Mouse (Mus musculus): ENCODE results near the gene Gm10053. TPM values are rescaled to one million over a fixed set of nuclear protein-coding genes. Genes with fewer than 3 reads are reported as not detected.

Gm10053 gene
- total RNA-seq, 2 experiments from 2014 or later: 1,047 to 1,076 TPM

GRCm38 (mm10) chr19:24899578-24900544 is 24.4 kb downstream of the Gm10053 start:
- DNase-seq: peak in 1 of 2 experiments; percentile 29

DNA sequence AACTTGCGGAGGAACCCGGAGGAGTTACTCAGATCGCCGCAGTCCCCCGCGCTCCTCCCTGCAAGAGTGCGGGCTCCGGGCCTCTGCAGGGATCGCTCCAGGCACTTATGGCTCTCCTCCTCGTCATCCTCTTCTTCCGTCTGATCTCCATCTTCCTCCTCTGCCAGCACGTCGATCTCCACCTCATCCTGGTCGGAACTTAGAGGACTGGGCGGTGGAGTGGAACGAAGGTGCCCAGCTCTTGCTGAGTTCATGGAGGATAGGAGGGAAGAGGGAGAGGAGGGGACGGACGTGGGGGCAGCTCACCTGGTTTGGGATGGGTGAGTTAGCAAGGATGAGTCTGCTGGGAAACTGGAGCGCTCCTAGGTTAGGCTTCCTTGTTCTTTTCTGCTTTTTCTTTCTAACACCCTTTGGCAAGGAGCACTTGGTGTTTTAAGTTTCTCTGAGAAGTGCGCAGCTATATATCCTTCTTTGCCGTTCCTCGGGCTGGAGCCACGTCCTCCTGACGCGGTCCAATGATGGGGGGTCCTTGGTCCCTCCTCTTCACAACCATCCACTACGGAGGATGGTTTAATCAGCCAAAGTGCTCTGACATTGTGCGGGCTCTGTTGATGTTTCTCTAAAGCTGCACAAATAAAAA is 25.2 kb downstream of the Gm10053 start, which contains the start of gene Foxd4:
Gene Foxd4 (minus strand): TSS at position 617 of the 640 bp plus-strand sequence.
- DNase-seq: no peak

DNA sequence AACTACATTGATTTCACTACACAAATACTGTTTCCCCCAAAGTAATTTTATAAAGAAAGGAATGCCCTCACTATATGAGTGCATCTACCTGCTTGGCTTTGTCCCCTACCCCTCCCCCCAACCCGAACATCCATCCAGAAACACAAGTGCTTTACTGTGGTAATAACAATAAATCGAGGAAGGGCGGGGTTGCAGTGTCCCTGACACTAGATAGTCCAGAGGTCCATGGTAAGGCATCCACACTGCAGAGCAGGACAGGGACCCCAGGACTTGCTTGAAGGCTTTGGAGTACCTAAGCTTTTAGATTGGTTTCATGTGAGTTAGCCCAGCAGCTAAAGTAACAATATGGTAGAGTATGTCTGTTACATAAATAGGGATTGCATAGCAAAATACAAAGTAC is 26.2 kb downstream of the Gm10053 start:
- no peak for DNase-seq

DNA sequence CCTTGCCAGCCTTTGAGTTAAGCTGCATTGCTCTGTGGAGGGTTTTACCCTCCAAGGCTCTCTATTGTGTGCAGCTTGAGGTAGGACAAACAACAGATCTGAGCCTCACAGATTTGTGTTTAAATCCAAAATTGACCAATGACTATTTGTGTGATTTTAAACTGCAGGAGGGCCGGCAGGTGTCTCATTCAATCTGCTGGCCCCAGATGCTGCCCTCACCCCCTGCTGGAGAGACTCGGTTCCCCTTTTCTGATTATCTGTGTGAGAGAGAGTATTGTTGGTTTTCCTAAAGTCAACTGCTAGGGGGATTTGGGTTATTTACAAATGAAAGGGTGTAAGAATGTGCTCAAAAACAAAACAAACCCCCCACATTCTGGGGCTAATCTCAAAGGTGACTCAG is 26.8 kb downstream of the Gm10053 start:
- DNase-seq: no peak

DNA sequence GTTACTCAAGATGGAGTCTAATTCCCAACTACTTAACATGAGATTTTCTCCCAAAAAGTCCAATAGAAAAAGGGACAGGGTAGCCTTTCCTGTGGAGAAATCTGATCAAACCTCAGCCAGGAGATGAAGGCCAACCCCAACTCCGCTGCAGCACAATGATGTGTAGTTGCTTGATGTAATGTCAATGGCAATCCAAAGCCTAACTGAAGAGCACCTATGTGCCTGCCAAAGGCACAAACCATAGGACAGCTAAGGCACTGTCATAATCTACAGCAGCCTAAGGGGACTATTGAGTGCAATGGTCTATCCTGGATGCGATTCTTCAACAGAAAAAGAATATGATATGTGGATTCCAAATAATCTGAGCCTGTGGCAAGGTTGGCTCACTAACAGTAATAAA is 27.3 kb downstream of the Gm10053 start:
- no peak for DNase-seq

- DNase-seq: no peak
These were observed 32.2 kb downstream of the Gm10053 start for GRCm38 (mm10) chr19:24907655-24908054.

DNA sequence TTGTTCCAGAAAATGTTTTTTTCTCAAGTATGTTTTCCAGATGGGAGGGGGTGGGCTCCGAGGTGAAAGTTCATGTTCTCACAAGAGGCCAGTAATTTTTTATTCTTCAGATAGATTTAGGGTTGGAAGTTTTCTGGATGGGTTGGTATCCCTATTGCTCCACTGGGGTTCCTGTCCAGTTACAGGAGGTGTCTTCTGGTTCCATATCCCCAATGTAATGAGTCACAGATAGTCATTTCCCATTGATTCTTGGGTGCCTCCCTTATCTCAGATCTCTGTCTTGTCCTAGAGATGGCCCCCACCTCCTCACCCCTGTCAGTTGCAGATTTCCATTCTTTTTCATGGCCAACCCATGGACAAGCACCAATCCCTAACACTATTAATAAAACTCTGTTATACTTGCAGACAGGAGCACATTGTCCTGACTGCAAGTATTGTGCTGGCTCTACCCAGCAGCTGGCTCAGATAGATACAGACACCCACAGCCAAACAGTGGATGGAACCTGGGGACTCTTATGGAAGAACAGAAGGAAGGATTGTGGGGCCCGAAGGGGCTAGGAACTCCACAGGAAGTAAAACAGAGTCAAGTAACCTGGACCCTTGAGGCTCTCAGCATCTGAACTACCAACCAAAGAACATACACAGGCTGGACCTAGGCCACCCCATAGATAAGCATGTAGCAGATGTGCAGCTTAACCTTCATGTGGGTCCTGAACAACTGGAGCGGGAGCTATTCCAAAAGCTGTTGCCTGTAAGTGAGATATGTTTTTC is 33.1 kb downstream of the Gm10053 start:
- no peak for DNase-seq

DNA sequence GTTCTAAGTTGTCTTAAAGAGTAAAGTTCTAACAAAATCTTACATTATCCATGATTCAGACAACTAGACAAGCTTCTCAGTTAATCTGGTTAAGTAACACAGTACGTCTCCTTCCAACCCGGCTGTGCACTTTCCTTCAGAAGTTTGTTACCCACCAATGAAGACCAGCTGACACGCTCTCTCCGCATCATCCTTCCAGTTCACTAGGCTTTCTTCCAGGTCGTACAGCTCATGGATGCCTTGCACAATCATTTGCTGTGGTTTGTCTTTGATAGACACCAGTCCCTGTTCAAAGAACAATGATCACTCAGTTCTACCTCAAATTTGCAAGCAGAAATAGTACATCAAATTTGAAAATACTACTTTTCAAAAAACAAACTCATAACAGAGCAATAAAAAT is 45.4 kb downstream of the Gm10053 start:
- DNase-seq: no peak

Other genes with a start within 250 kb of the Gm10053 start
- under 1 TPM; 0.12 to 0.28 TPM for gene Tmem252, start 201.7 kb upstream of the Gm10053 start, total RNA-seq (2021)
- 100 to 1,000 TPM; 108 TPM for gene Pgm5, start 13.8 kb upstream of the Gm10053 start, total RNA-seq (2021)
- not detected for gene Foxd4, start 25.5 kb downstream of the Gm10053 start, total RNA-seq (2021)
- gene Cbwd1, start 85.9 kb downstream of the Gm10053 start, total RNA-seq (2021): 10 to 100 TPM; 11.9 to 13.2 TPM
- gene Dock8, start 123.8 kb downstream of the Gm10053 start, total RNA-seq (2021): 10 to 100 TPM; 21.3 to 31.6 TPM

Measured in heart, adult 18-20 months (tissue).